Mouse (Mus musculus) mature B cell (primary cell): ENCODE measurements around the gene 2410002F23Rik.
"Not testable (repeated sequence)": the region's sequence is repeated elsewhere in the genome, so short reads cannot be mapped to it uniquely, and the experiment has no call there.

Experiments
- in situ Hi-C: fragments of 300-500 bp; cut with MboI; formaldehyde crosslinking; loops from 2 replicates; pipeline ENCODE4 v1.14.3; 2019

The 2410002F23Rik gene

DNA sequence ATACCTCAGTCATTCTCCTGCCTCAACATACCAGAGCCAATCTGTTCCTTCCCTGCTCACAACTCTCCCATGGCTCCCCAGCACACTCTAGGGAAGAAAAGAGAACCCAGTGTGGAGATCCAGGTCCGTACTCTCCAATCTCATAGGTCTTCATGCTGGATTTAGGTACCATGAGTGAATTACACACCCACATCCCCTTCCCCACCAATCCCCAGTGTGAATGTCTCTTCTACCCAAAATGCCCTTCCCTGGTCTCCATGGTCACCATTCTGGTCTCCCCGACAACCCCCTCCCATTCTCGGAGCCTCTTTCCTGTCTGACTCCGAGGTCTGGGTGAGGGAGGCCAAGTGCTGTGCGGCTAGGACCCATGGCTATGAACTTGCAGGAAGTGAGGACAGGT, 14.6 kb downstream of the 2410002F23Rik start, which contains the start of gene Gm15517:
Gene Gm15517, plus strand, starts transcription at position 301 of the 400 bp plus-strand sequence.
- in situ Hi-C loops: loop anchor here (5.0 to 25.0 kb wide), 2 partner anchors 81 to 226 kb away; partner anchors contain the start of genes Emc10 and Fam71e1

DNA sequence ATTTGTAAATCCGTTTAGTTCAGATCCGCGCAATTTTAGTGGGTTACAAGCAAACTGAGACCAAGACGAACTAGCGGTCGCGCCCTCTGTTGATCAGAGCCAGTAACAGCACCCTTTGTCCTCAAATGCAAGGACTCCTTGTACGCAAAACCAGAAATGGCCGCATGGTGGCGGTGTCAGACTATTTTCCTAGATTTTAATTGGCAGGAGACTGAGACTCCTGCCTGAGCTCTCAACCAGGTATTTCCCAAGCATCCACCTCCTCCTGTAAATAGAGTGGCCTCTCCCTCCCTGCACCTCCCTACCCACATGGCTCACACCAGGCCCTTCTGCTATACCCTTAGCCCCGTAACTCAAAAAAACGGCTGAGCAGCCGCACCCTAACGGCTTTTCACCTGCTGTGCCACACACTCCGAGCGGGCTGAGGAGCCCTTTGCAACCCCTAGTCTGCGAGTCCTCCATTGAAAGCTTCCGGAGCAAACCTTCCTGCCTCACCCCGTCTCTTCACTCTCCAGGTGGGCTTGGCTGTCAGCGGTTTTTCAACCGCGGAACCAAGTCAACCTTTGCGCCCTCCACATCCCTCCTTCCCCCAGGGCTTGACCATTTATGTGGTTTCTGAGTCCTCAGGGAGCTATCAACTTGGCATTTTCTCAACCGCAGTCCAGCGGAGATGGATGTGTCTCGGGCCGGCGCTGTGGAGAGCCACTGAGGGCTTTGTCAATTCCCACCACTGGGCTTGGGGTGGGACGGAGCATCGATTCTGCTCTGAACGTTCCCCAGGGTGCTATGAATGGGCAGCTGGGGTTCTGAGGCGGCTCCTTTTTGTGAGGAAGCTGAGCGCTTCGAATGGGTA, 16.5 kb downstream of the 2410002F23Rik start:
- in situ Hi-C loops: loop anchor here (5.0 to 25.0 kb wide), 2 partner anchors 79 to 224 kb away; partner anchors contain the start of genes Emc10 and Fam71e1

- in situ Hi-C loops: loop anchor here (25.0 kb wide), 1 partner anchor 219 kb away; the partner anchor contains the start of genes Emc10 and Fam71e1
Observed at GRCm38 (mm10) chr7:44268117-44268516, 21.6 kb downstream of the 2410002F23Rik start.

DNA sequence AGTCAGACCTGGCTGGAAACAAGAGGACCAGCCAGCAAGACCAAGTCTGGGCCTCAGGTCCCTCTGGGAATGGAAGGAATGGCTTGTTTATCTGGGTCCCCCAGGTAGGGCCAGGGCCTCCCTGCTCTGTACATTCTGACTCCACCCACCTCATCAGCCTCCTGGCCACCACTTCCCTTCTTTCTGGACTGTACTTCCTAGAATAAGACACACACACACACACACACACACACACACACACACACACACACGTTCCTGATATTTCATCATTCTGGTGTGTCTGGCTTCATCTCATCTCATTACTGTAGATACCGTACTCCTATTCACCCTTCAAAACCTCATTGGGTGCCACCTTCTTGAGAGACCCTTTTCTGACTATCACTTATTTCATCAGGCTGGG, 22.9 kb downstream of the 2410002F23Rik start:
- in situ Hi-C loops: loop anchor here (25.0 kb wide), 1 partner anchor 218 kb away; the partner anchor contains the start of genes Emc10 and Fam71e1

DNA sequence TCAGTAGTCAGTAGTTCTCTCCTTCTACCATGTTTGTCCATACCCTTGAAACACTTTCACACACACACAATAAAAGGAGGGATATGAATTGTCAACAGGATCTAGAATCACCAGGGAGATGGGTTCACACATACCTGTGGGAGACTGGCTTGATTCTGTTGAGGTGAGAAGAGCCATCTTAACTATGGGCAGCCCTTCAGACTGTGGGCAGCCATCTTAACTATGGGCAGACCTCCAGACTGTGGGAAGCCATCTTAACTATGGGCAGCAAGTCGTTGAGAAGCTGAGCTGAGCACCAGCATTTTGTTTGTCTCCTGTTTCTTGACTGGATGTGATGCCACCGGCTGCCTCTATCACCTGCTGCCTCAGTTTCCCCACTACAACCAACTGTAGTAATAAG, 24.8 kb downstream of the 2410002F23Rik start:
- in situ Hi-C loops: loop anchor here (25.0 kb wide), 1 partner anchor 216 kb away; the partner anchor contains the start of genes Emc10 and Fam71e1

DNA sequence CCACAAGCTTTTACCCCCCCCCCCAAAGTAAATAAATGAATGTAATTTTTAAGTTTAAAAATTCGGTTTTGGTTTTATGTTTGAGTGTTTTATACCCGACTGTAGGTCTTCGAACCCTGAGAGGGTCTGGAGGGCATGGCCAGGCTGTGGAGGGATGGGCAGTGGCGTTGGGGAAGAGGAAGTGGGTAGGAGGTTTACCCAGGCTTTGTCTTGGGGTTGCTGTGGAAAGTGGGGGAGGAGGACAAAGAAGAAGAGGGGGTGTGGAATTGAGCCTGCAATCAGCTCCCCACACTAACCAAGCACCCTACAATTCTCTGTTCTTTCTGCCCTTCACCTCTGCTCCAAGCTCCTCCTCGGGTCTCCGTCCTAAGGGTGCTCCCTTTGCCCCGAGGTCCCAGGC, 26.0 kb downstream of the 2410002F23Rik start:
- in situ Hi-C loops: loop anchor here (25.0 kb wide), 1 partner anchor 215 kb away; the partner anchor contains the start of genes Emc10 and Fam71e1

DNA sequence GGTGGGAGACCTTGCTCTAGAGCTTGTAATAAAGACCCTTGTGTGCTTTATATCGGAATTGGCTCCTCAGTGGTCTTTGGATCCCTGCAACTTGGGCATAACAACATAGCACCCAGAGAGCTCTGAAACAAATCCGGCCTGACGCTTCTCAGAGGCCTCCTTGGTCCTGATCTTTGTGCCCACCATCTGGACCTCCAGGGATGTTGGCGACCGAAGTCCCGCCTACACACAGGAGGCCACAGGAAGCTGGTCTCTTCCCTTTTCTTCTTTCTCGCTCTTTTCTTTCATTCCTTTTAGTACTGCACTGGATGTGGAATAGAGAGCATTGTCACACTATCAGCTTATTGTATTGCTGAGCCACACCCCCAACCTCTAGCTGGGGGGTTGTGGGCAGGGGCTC, 26.9 kb downstream of the 2410002F23Rik start:
- in situ Hi-C loops: loop anchor here (25.0 kb wide), 1 partner anchor 214 kb away; the partner anchor contains the start of genes Emc10 and Fam71e1

- in situ Hi-C loops: loop anchor here (25.0 kb wide), 1 partner anchor 213 kb away; the partner anchor contains the start of genes Emc10 and Fam71e1
Observed at GRCm38 (mm10) chr7:44274096-44274495, 27.6 kb downstream of the 2410002F23Rik start.

DNA sequence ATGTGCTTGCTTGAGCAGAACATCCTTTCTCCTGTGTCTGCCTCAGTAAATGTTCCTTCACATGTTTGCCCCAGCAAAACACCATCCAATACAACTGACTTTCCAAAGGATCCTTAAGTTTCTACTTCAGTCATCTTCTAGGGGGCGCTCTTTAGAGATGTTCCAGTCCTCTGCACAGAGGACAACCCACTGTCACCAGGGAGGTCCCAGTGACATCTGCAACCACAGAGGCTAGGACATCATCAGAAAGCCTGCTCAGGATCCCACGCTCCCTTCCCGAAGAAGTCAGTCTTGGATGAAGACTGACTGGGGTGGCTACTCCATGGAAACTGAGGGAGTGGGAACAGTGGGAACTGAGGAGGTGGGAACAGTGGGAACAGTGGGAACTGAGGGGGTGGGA, 29.0 kb downstream of the 2410002F23Rik start:
- in situ Hi-C loops: no loop called here

GRCm38 (mm10) chr7:44276461-44277249, 30.1 kb downstream of the 2410002F23Rik start:
- in situ Hi-C loops: no loop called here

GRCm38 (mm10) chr7:44277250-44277622, 30.7 kb downstream of the 2410002F23Rik start:
- in situ Hi-C loops: no loop called here

DNA sequence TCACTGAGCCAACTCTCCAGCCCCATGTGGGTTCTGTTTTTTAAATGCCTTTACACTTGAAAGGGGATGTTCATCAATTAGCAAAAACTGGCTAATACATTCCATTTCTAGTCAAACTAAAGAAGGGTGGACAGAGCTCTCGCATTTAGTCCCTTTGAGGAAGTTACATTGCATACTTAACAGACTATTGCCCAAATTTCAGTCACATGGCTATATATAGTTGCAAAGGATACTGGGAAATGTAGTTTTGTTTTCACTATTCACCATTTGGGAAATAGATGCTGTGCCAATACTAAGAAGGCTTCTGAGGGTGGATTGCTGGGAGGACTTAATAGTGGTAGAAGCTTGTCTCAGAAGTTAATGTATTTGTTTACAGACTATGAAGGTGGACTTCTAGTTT, 34.4 kb downstream of the 2410002F23Rik start:
- in situ Hi-C loops: no loop called here

GRCm38 (mm10) chr7:44281586-44281985, 35.1 kb downstream of the 2410002F23Rik start:
- in situ Hi-C loops: no loop called here

- in situ Hi-C loops: no loop called here
Observed at GRCm38 (mm10) chr7:44287760-44288159, 41.2 kb downstream of the 2410002F23Rik start.

GRCm38 (mm10) chr7:44290986-44291385, 44.5 kb downstream of the 2410002F23Rik start:
- in situ Hi-C loops: no loop called here

DNA sequence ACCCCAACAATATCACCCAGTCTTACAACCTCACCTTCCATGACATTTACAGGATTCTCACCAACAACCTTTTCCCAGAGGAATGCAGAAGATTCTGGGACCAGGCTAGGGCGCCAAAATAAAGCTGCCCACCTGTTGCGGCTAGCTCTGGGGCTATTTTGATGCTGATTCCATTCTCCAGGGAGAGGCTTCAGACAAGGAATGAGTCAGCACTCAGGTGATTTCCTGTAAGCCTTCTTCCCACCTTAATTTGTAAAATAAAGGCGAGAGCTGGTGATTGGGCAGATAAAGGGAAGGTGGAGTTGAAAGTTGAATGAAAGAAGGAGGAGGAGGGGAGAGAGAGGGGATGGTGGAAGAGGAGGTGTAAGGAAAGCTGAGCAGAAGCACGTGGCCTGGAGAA, 44.9 kb downstream of the 2410002F23Rik start:
- in situ Hi-C loops: no loop called here

GRCm38 (mm10) chr7:44297501-44297900, 51.0 kb downstream of the 2410002F23Rik start:
- in situ Hi-C loops: not testable (repeated sequence)
